Mouse (Mus musculus): ENCODE results near the gene Baz2a.

DNA sequence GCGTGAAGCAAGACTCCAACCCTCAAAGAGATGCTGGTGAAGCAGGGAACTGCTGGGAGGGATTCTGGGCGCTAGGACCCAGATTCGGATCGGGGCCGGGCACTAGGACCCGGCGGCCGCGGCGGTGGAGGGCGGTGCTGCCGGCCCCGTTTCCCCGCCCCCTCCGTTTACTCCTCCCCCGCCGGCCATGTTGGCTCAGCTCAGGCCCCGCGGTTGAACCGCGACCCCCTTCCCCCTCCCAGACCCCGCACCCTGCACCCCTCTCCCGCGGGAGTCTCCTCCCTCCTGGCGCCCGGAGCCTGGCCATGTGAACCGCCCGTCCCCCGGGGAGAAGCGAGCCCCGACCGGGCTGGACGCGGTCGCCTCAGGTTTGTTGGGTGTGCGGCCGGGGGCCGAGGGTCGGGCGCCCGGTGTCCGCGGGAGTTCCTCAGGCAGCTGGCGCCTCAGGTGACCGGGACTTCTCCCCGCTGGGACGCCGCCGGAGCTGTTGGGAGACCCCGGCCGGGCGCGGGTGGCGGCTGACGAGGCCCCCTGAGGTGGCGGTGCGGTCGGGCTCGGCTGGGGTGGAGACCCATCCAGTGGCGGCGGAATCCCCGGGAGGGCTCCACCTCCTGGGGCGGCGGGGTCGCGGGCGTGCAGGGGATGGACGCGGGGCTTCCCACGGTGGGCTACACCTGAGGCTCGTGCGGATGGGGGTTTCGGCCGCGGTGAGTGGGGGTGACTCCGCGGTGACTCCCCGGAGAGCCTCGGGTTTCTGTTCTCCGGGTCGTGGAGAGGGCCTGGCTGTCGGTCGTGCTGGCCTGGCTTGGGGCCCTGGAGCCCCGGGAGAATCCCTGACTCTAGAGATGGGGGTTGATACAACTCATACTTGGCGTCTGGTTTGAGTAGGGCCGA is 5.6 kb downstream of the Baz2a start:
- TF ChIP-seq CTCF (IDR thresholded peaks at IDR 0.05; ENCODE audit: extremely low read depth, insufficient read depth, insufficient read length, insufficient replicate concordance) (no peak), POLR2A (IDR thresholded peaks at IDR 0.05; ENCODE audit: low read depth, low read length) (no peak)
